Mouse (Mus musculus) intestine, embryonic 16.5 days (tissue): ENCODE measurements around the gene Saa3. TPM values are rescaled to one million over a fixed set of nuclear protein-coding genes. Genes with fewer than 3 reads are reported as not detected.
A peak's percentile ranks its signal among the peaks of the same experiment; 100 is the strongest.
"Not testable (repeated sequence)": the region's sequence is repeated elsewhere in the genome, so short reads cannot be mapped to it uniquely, and the experiment has no call there.

ENCODE experiments used
- ATAC-seq: fragments of 200-750 bp; cut with Nextera tagmentation; 2 replicates; pipeline ENCODE4 v1.8.0; 2017; ENCODE audit warnings: moderate TSS enrichment, moderate library complexity
- H3K27ac ChIP-seq: fragments of 300-500 bp; sonication (generic); 2 replicates; pipeline ENCODE4 v1.5.1; 2014; ENCODE audit warnings: mild to moderate bottlenecking, low read length
- H3K27me3 ChIP-seq: fragments of 300-500 bp; sonication (generic); replicated peaks from 2 replicates; pipeline ENCODE4 v1.6.1; 2014; ENCODE audit warnings: low read length, control low read depth, mixed read lengths; ENCODE audit not compliant: control insufficient read depth, insufficient read depth
- H3K36me3 ChIP-seq: fragments of 300-500 bp; sonication (generic); 2 replicates; pipeline ENCODE4 v1.6.1; 2014; ENCODE audit warnings: low read length, control low read depth; ENCODE audit not compliant: control insufficient read depth, insufficient read depth
- H3K4me1 ChIP-seq: fragments of 300-500 bp; sonication (generic); 2 replicates; pipeline ENCODE4 v1.6.1; 2014; ENCODE audit warnings: low read length, control low read depth, mixed read lengths; ENCODE audit not compliant: control insufficient read depth, insufficient read depth
- H3K4me2 ChIP-seq: fragments of 300-500 bp; sonication (generic); 2 replicates; pipeline ENCODE4 v1.6.1; 2014; ENCODE audit warnings: low read depth, low read length, control low read depth
- H3K4me3 ChIP-seq: fragments of 300-500 bp; sonication (generic); 2 replicates; pipeline ENCODE4 v1.5.1; 2014; ENCODE audit warnings: mild to moderate bottlenecking, low read length
- H3K9ac ChIP-seq: fragments of 300-500 bp; sonication (generic); 2 replicates; pipeline ENCODE4 v1.6.1; 2014; ENCODE audit warnings: low read depth, low read length
- H3K9me3 ChIP-seq: fragments of 300-500 bp; sonication (generic); 2 replicates; pipeline ENCODE4 v1.6.1; 2016; ENCODE audit warnings: low read length, control low read depth; ENCODE audit not compliant: control insufficient read depth
- WGBS: fragments of 180-500 bp; shearing (Covaris S2); extraction: QIAGEN DNeasy Blood & Tissue Kit; methylation state at CpG from one replicate; pipeline ENCODE4 v1.1.7; 2014; 5-methylcytosine and 5-hydroxymethylcytosine counted together
- polyA plus RNA-seq: library from polyadenylated mRNA; unstranded; fragments of >200 nt; fragmentation: Nextera tagmentation; extraction: Ambion mirVana; gene quantifications from 2 replicates; pipeline ENCODE4 v1.2.1, GENCODE M21; 2015

Gene Saa3
- polyA plus RNA-seq, 1 experiment from 2014 or later: 1.4 TPM

GRCm38 (mm10) chr7:46740041-46740440 lies 24.5 kb upstream of the Saa3 start:
- not testable (repeated sequence) for H3K27ac ChIP-seq, H3K4me1 ChIP-seq, H3K4me3 ChIP-seq, H3K36me3 ChIP-seq, ATAC-seq, H3K27me3 ChIP-seq, H3K9ac ChIP-seq, H3K9me3 ChIP-seq, H3K4me2 ChIP-seq
- 80% methylated on average over 5 of the region's 5 CpGs for WGBS

- H3K9me3 ChIP-seq: no peaks in the 10 kb centered on the region
- no peaks in the 10 kb centered on the region for H3K36me3 ChIP-seq
- 69% methylated on average over 12 of the region's 12 CpGs for WGBS
- H3K4me3 ChIP-seq: no peak overlapping the region
- ATAC-seq: peak; percentile 85
- H3K27ac ChIP-seq: no peak overlapping the region
- H3K27me3 ChIP-seq: no peaks in the 10 kb centered on the region
- H3K4me2 ChIP-seq: no peak overlapping the region
- H3K4me1 ChIP-seq: no peaks in the 10 kb centered on the region
- H3K9ac ChIP-seq: no peak overlapping the region
Measured at GRCm38 (mm10) chr7:46738561-46739460, 23.3 kb upstream of the Saa3 start.

- 75% methylated on average over 2 of the region's 2 CpGs for WGBS
- Histone ChIP-seq H3K4me1 (no peaks in the 10 kb centered on the region), H3K9me3 (no peaks in the 10 kb centered on the region), H3K9ac (no peak overlapping the region), H3K4me2 (no peak overlapping the region), H3K27me3 (no peaks in the 10 kb centered on the region), H3K4me3 (no peak overlapping the region), H3K27ac (no peak overlapping the region), H3K36me3 (no peaks in the 10 kb centered on the region)
- ATAC-seq: no peak
Measured at GRCm38 (mm10) chr7:46734983-46735382, 19.5 kb upstream of the Saa3 start.

GRCm38 (mm10) chr7:46732458-46732857 lies 17.0 kb upstream of the Saa3 start, which contains the start of gene Saa4:
Gene Saa4 (minus strand): TSS chr7:46732603.
- no peak within 1 kb of the TSS for H3K4me3 ChIP-seq
- no peak within 1 kb of the TSS for H3K27ac ChIP-seq
- 69% methylated on average over 4 of the region's 4 CpGs for WGBS

GRCm38 (mm10) chr7:46727584-46727983 lies 12.1 kb upstream of the Saa3 start:
- no peaks in the 10 kb centered on the region for H3K27me3 ChIP-seq
- ATAC-seq: no peak

More at GRCm38 (mm10) chr7:46732458-46732857, 17.0 kb upstream of the Saa3 start, which contains the start of gene Saa4:
- ATAC-seq: no peak
- Histone ChIP-seq H3K4me1 (no peaks in the 10 kb centered on the region), H3K9me3 (no peaks in the 10 kb centered on the region), H3K9ac (no peak within 1 kb of the TSS), H3K27me3 (no peaks in the 10 kb centered on the region), H3K4me2 (no peak within 1 kb of the TSS), H3K36me3 (no peaks in the 10 kb centered on the region)

GRCm38 (mm10) chr7:46724396-46724795 lies 8.9 kb upstream of the Saa3 start:
- Histone ChIP-seq H3K27ac (no peak overlapping the region), H3K9me3 (no peaks in the 10 kb centered on the region), H3K9ac (no peak overlapping the region), H3K36me3 (no peaks in the 10 kb centered on the region), H3K4me3 (no peak overlapping the region), H3K27me3 (no peaks in the 10 kb centered on the region), H3K4me1 (peaks cover 3% of the 10 kb centered on the region; the same call in 1 of the 2 replicates), H3K4me2 (no peak overlapping the region)
- no peak for ATAC-seq
- 75% methylated on average over 5 of the region's 5 CpGs for WGBS

More at GRCm38 (mm10) chr7:46727584-46727983, 12.1 kb upstream of the Saa3 start:
- Histone ChIP-seq H3K4me2 (no peak overlapping the region), H3K9ac (no peak overlapping the region), H3K27ac (no peak overlapping the region), H3K4me3 (no peak overlapping the region), H3K36me3 (no peaks in the 10 kb centered on the region), H3K4me1 (0 out of 2 replicates have a peak, but pooled peaks cover 3% of the 10 kb centered on the region), H3K9me3 (no peaks in the 10 kb centered on the region)
- 80% methylated on average over 1 of the region's 1 CpGs for WGBS

GRCm38 (mm10) chr7:46723849-46724248 lies 8.3 kb upstream of the Saa3 start:
- Histone ChIP-seq H3K4me2 (no peak overlapping the region), H3K4me3 (no peak overlapping the region), H3K9me3 (no peaks in the 10 kb centered on the region), H3K27ac (peak overlapping the region; percentile 48; the same call in 1 of the 2 replicates), H3K4me1 (peaks cover 3% of the 10 kb centered on the region; the same call in 1 of the 2 replicates), H3K36me3 (no peaks in the 10 kb centered on the region), H3K9ac (no peak overlapping the region), H3K27me3 (no peaks in the 10 kb centered on the region)
- 74% methylated on average over 3 of the region's 3 CpGs for WGBS
- peak; percentile 81 for ATAC-seq

GRCm38 (mm10) chr7:46723354-46723753 lies 7.9 kb upstream of the Saa3 start:
- Histone ChIP-seq H3K9me3 (no peaks in the 10 kb centered on the region), H3K4me2 (no peak overlapping the region), H3K9ac (no peak overlapping the region), H3K27me3 (no peaks in the 10 kb centered on the region), H3K36me3 (no peaks in the 10 kb centered on the region), H3K4me1 (peaks cover 3% of the 10 kb centered on the region; the same call in 1 of the 2 replicates), H3K27ac (no peak overlapping the region), H3K4me3 (no peak overlapping the region)
- peak; percentile 52 for ATAC-seq
- WGBS: 88% methylated on average over 6 of the region's 6 CpGs

GRCm38 (mm10) chr7:46720460-46720859 lies 5.0 kb upstream of the Saa3 start:
- Histone ChIP-seq H3K4me1 (peaks cover 3% of the 10 kb centered on the region; the same call in 1 of the 2 replicates), H3K9me3 (no peaks in the 10 kb centered on the region), H3K4me3 (no peak overlapping the region), H3K9ac (no peak overlapping the region), H3K27me3 (no peaks in the 10 kb centered on the region), H3K27ac (no peak overlapping the region), H3K36me3 (no peaks in the 10 kb centered on the region), H3K4me2 (no peak overlapping the region)
- no peak for ATAC-seq
- WGBS: 77% methylated on average over 9 of the region's 9 CpGs
